In the genomic region with DNA sequence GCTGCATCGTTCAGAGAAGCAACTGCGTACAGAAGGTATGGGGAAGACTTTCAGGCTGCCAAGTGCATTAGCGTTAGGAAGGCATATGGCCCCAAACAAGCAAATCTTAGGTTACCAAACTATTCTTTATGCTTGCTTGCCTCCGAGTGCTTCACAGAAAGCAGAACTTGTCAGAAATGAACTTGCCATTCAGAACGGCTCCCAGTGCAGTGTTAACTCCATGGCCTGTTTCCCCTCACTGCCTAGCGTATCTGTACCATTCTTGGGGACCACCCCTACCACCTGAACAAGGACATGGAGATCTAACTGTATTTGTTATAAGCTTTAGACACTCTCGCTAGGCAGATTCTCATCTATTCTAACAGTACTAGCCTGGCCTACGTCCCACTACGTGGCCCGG, we compare ENCODE assay signal across 17 mouse cellular contexts.
"Had no signal": no experiment of that assay in that cellular context is flagged by ENCODE, and none has a peak within 500 bp of the region (broad histone marks: within the 10 kb centered on the region; RNA-seq: fewer than 3 reads in every experiment).

No protein-coding gene starts in this region.

- H3K4me1 ChIP-seq: neural tube, embryonic 12.5 days; neural tube, embryonic 13.5 days; neural tube, embryonic 15.5 days; stomach, embryonic 15.5 days had no signal

- H3K9ac ChIP-seq: neural tube, embryonic 12.5 days; neural tube, embryonic 13.5 days; neural tube, embryonic 15.5 days; stomach, embryonic 15.5 days had no signal

- H3K4me2 ChIP-seq: neural tube, embryonic 12.5 days; neural tube, embryonic 13.5 days; neural tube, embryonic 15.5 days; stomach, embryonic 15.5 days had no signal

- H3K4me3 ChIP-seq: neural tube, embryonic 12.5 days; neural tube, embryonic 13.5 days; neural tube, embryonic 15.5 days; stomach, embryonic 15.5 days had no signal

- DNase-seq: retina, postnatal 1 day; right cerebral cortex, adult 18-20 months; right cerebral cortex, postnatal 14 days; right cerebral cortex, postnatal 25 days; right cerebral cortex, postnatal 4 days; spleen, adult 18-20 months; thymus, adult 18-20 months; thymus, adult 2 months; thymus, postnatal 14 days; thymus, postnatal 25 days; thymus, postnatal 36 days; thymus, postnatal 4 days had no signal

- H3K9me3 ChIP-seq: neural tube, embryonic 12.5 days; neural tube, embryonic 13.5 days; neural tube, embryonic 15.5 days; stomach, embryonic 15.5 days had no signal

- H3K27me3 ChIP-seq: neural tube, embryonic 12.5 days; neural tube, embryonic 13.5 days; neural tube, embryonic 15.5 days; stomach, embryonic 15.5 days had no signal

- H3K36me3 ChIP-seq: neural tube, embryonic 12.5 days; neural tube, embryonic 13.5 days; neural tube, embryonic 15.5 days; stomach, embryonic 15.5 days had no signal

- H3K27ac ChIP-seq: neural tube, embryonic 12.5 days; neural tube, embryonic 13.5 days; neural tube, embryonic 15.5 days; stomach, embryonic 15.5 days; stomach, postnatal 0 days had no signal
